Mouse (Mus musculus) forebrain, embryonic 13.5 days (tissue): ENCODE data around the gene Gm10234. TPM values are rescaled to one million over a fixed set of nuclear protein-coding genes. Genes with fewer than 3 reads are reported as not detected.

Source experiments
- ATAC-seq: fragments of 200-750 bp; cut with Nextera tagmentation; 2 replicates; pipeline ENCODE4 v1.8.0; 2017
- H3K27ac ChIP-seq: fragments of 300-500 bp; sonication (generic); 2 replicates; pipeline ENCODE4 v1.5.1; 2015; ENCODE audit warnings: inconsistent platforms, mild to moderate bottlenecking, moderate library complexity
- H3K27me3 ChIP-seq: fragments of 300-500 bp; sonication (generic); 2 replicates; pipeline ENCODE4 v1.6.1; 2015; ENCODE audit warnings: mild to moderate bottlenecking, inconsistent platforms
- H3K36me3 ChIP-seq: fragments of 300-500 bp; sonication (generic); 2 replicates; pipeline ENCODE4 v1.6.1; 2015; ENCODE audit warnings: mild to moderate bottlenecking, inconsistent platforms; ENCODE audit not compliant: poor library complexity, severe bottlenecking
- H3K4me1 ChIP-seq: fragments of 300-500 bp; sonication (generic); 2 replicates; pipeline ENCODE4 v1.6.1; 2015; ENCODE audit warnings: inconsistent platforms
- H3K4me2 ChIP-seq: fragments of 300-500 bp; sonication (generic); 2 replicates; pipeline ENCODE4 v1.6.1; 2015; ENCODE audit warnings: inconsistent platforms, mild to moderate bottlenecking, moderate library complexity
- H3K4me3 ChIP-seq: fragments of 300-500 bp; sonication (generic); 2 replicates; pipeline ENCODE4 v1.5.1; 2015; ENCODE audit warnings: mild to moderate bottlenecking, inconsistent platforms
- H3K9ac ChIP-seq: fragments of 300-500 bp; sonication (generic); 2 replicates; pipeline ENCODE4 v1.6.1; 2015; ENCODE audit warnings: mild to moderate bottlenecking, inconsistent platforms
- H3K9me3 ChIP-seq: fragments of 300-500 bp; sonication (generic); replicated peaks from 2 replicates; pipeline ENCODE4 v1.6.1; 2016; ENCODE audit warnings: inconsistent platforms
- WGBS: fragments of 180-500 bp; shearing (Covaris S2); methylation state at CpG from one replicate; pipeline ENCODE4 v1.1.7; 2015; 5-methylcytosine and 5-hydroxymethylcytosine counted together
- polyA plus RNA-seq: library from polyadenylated mRNA; unstranded; fragments of >200 nt; fragmentation: Nextera tagmentation; extraction: Ambion mirVana; gene quantifications from 2 replicates; pipeline ENCODE4 v1.2.1, GENCODE M21; 2015

Gene Gm10234
- not detected in 2 replicates for polyA plus RNA-seq

DNA sequence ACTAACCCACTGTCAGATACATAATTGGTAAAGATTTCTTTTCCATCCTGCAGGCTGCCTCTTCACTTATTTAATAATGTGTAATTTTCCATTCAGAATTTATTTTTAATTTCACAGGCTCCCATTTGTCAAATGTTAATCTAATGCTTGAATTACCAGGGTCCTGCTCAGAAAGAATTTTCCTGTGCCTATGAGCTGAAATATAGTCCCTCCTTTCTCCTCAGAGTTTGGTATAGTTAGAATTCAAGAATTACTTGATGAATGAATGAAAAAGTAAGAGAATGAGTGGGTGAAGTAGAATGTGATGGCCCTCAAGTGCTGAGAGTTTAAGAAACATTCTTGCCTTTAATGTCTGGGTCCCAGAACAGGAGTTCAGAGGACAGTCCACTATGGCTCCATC is at the start of gene Gm10234:
Gm10234 (plus strand) TSS at position 301 of the 400 bp plus-strand sequence.
- Histone ChIP-seq H3K4me1 (no peaks in the 10 kb centered on the region), H3K4me2 (no peak within 1 kb of the TSS), H3K27ac (no peak within 1 kb of the TSS), H3K27me3 (no peaks in the 10 kb centered on the region), H3K9me3 (no peaks in the 10 kb centered on the region), H3K4me3 (no peak within 1 kb of the TSS), H3K9ac (no peak within 1 kb of the TSS), H3K36me3 (no peaks in the 10 kb centered on the region)
- no peak for ATAC-seq

DNA sequence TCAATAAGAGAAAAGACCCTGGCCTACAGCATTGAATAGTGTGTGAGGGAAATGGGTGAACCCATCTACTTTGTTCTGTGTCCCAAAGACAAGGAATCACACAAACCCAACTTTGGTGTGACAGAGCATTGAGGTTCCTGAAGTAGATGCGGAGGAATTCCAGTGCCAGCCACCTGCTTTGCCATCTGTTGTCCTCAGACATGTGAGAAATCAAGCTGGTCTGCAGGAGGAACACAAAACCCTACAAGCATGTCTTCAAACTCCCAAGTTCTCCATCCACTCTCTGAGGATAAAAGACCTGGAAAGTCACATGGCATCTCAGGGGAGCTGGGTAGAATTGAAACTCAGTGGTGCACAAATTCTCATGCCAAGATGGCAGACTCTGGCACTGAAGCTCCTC is 44.3 kb upstream of the Gm10234 start:
- no peaks in the 10 kb centered on the region for H3K4me1 ChIP-seq
- ATAC-seq = no peak
- 96% methylated on average over 1 of the region's 1 CpGs for WGBS
- H3K36me3 ChIP-seq = no peaks in the 10 kb centered on the region
- H3K9ac ChIP-seq = no peak overlapping the region
- no peaks in the 10 kb centered on the region for H3K27me3 ChIP-seq
- no peak overlapping the region for H3K4me3 ChIP-seq
- no peaks in the 10 kb centered on the region for H3K9me3 ChIP-seq
- H3K27ac ChIP-seq = no peak overlapping the region
- no peak overlapping the region for H3K4me2 ChIP-seq

DNA sequence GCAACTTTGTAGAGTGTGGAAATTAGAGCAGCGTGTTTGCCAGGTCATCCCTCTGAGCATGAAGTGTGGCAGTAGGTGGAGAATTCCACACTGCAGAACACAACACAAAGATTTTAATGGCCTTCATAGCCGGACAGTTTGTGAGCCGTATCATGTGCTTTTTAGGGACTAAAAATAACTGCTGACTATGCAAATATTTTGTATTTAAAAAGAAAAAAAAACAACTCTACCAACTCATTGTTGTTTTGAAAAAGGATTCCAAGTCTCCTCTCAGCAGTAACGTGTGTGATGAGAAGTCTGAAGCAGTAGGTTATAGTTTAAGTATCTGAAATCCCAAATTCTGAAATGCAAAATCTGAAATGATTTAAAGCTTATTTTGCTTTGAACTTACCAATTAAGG is 25.9 kb upstream of the Gm10234 start:
- ATAC-seq = no peak
- Histone ChIP-seq H3K4me3 (no peak overlapping the region), H3K4me2 (no peak overlapping the region), H3K4me1 (no peaks in the 10 kb centered on the region), H3K27me3 (no peaks in the 10 kb centered on the region), H3K9ac (no peak overlapping the region), H3K27ac (no peak overlapping the region), H3K9me3 (no peaks in the 10 kb centered on the region), H3K36me3 (no peaks in the 10 kb centered on the region)
- 88% methylated on average over 4 of the region's 4 CpGs for WGBS

DNA sequence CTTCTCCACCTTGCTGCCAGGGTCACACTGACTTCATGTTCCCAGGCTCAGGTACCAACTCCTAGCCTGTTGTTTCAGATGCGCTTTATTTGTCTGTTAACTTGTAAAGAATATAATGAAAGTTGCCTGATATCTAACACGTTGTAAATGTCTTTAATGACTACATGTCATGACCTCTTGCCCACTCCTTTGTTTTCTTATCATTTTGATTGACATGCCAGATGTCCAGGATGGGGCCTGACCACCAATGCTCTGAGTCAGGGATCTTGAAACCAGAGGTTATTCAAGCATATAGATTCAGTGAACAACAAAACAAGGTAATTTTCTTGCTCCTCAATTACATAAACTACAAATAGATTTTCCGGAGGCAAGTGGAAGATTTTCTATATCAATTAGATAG is 23.5 kb upstream of the Gm10234 start:
- H3K9me3 ChIP-seq = no peaks in the 10 kb centered on the region
- 78% methylated on average over 3 of the region's 3 CpGs for WGBS
- no peaks in the 10 kb centered on the region for H3K4me1 ChIP-seq
- ATAC-seq = no peak
- H3K27ac ChIP-seq = no peak overlapping the region
- H3K36me3 ChIP-seq = no peaks in the 10 kb centered on the region
- no peak overlapping the region for H3K4me2 ChIP-seq
- H3K4me3 ChIP-seq = no peak overlapping the region
- H3K9ac ChIP-seq = no peak overlapping the region
- H3K27me3 ChIP-seq = no peaks in the 10 kb centered on the region

DNA sequence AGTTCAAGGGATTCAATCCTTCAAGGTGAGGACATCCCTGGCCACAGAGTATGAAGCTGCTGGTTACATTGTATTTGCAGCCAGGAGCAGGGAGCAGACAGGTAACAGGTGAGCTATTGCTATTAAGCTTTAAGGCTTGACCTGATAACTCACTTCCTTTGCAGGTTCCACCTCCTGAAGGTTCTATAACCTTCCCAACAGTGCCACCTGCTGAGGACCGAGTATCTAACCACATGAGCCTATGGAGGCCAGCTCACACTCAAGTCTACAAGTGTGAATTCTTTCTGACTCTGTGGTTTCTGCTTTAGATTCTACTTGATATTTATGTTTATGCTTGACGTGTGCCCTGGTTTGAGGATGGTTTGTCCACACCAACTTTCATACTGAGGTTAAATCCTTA is 21.3 kb upstream of the Gm10234 start:
- H3K4me1 ChIP-seq = no peaks in the 10 kb centered on the region
- H3K4me2 ChIP-seq = no peak overlapping the region
- no peaks in the 10 kb centered on the region for H3K36me3 ChIP-seq
- no peaks in the 10 kb centered on the region for H3K9me3 ChIP-seq
- no peak overlapping the region for H3K27ac ChIP-seq
- no peak for ATAC-seq
- WGBS = 80% methylated on average over 2 of the region's 2 CpGs
- H3K4me3 ChIP-seq = no peak overlapping the region
- H3K27me3 ChIP-seq = no peaks in the 10 kb centered on the region
- no peak overlapping the region for H3K9ac ChIP-seq

DNA sequence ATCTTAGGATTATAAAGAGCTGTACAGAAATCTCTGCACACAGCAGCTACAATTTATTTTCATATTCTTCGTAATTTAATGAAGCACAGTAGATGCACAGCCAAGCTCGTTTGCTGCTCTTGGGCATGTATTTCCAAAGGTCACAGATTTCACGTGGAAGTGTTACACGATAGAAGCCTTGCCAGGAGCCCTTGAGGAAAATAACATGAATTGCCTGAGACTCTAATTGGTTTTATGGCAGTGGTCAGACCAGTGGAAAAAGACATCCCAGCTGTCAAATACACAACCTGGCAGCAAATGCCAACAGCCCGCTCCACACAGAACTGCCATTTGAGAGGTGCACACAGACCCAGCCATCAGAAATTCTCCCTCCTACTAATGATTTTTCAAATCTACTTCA is 9.3 kb downstream of the Gm10234 start:
- WGBS = 62% methylated on average over 5 of the region's 5 CpGs
- H3K27ac ChIP-seq = no peak overlapping the region
- ATAC-seq = no peak

DNA sequence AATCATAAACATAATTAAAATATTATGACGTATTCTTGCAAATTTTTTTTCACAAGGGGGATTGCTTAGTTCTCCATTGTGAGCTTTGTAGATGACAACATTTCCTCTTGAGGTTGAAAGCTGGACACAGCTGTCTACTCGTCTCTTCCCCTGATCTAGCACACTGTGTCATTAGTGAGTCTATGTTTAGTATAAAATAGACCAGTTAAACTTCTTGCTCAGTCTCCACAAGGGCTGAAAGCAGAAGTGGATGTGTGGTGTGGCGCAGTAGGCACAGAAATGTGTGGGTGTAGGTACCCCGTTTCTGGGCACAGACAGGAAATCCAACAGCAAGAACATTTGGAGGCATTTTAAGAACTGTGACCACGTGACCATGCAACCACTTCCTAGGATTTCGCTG is 12.9 kb downstream of the Gm10234 start:
- Histone ChIP-seq H3K27me3 (no peaks in the 10 kb centered on the region), H3K36me3 (no peaks in the 10 kb centered on the region), H3K9ac (no peak overlapping the region), H3K4me1 (no peaks in the 10 kb centered on the region; the same call in 1 of the 2 replicates), H3K27ac (no peak overlapping the region), H3K4me3 (no peak overlapping the region), H3K4me2 (no peak overlapping the region), H3K9me3 (no peaks in the 10 kb centered on the region)
- ATAC-seq = no peak
- WGBS = 90% methylated on average over 6 of the region's 6 CpGs

More for the DNA sequence above, 9.3 kb downstream of the Gm10234 start:
- no peak overlapping the region for H3K4me3 ChIP-seq
- H3K9me3 ChIP-seq = no peaks in the 10 kb centered on the region
- H3K27me3 ChIP-seq = no peaks in the 10 kb centered on the region
- no peak overlapping the region for H3K4me2 ChIP-seq
- H3K9ac ChIP-seq = no peak overlapping the region
- no peaks in the 10 kb centered on the region; the same call in 1 of the 2 replicates for H3K4me1 ChIP-seq
- H3K36me3 ChIP-seq = no peaks in the 10 kb centered on the region

DNA sequence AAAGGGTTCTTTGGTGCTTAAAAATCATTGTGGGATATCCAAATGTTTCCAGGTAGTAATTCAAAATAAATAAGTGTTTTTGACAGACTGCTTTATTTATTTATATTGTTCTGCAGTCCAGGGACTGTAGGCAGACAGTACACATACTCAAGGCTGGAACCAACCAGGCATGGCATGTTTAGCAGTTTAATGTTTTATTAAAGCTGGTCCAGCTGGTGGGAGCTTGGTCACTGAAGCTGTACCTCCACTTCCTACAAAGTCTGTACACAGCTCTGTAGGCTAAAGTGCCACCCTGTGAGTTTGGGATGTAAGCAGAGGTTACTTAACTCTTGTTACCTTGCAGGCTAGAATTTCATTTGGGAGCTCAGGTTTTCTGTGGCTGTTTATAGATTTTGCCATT is 27.5 kb downstream of the Gm10234 start:
- H3K4me2 ChIP-seq = no peak overlapping the region
- H3K9ac ChIP-seq = no peak overlapping the region
- H3K4me3 ChIP-seq = no peak overlapping the region
- no peak for ATAC-seq
- H3K27ac ChIP-seq = no peak overlapping the region
- H3K27me3 ChIP-seq = no peaks in the 10 kb centered on the region
- H3K9me3 ChIP-seq = no peaks in the 10 kb centered on the region
- no peaks in the 10 kb centered on the region for H3K4me1 ChIP-seq
- no peaks in the 10 kb centered on the region for H3K36me3 ChIP-seq

DNA sequence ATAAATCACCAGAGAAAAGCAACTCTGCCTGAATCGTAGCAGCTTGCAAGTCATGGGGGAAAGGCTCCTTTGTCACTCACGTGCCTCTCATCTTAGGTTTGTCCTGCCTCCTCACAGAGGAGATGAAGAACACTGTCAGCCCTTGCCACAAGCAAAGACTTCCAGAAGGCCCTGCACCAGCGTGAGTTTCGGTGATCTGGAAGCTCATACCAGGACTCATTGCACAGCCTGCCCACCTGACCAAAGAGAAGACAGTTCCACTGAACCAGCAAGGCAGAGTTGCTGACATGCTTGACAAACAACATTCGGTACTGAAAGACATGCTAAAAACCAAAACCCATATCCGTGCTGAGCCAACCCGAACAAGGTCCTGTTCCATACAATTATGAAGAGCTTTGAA is 31.1 kb downstream of the Gm10234 start:
- Histone ChIP-seq H3K4me1 (no peaks in the 10 kb centered on the region), H3K9me3 (no peaks in the 10 kb centered on the region), H3K4me2 (no peak overlapping the region), H3K27me3 (no peaks in the 10 kb centered on the region), H3K36me3 (no peaks in the 10 kb centered on the region), H3K27ac (no peak overlapping the region), H3K9ac (no peak overlapping the region), H3K4me3 (no peak overlapping the region)
- no peak for ATAC-seq
- WGBS = 87% methylated on average over 7 of the region's 7 CpGs

DNA sequence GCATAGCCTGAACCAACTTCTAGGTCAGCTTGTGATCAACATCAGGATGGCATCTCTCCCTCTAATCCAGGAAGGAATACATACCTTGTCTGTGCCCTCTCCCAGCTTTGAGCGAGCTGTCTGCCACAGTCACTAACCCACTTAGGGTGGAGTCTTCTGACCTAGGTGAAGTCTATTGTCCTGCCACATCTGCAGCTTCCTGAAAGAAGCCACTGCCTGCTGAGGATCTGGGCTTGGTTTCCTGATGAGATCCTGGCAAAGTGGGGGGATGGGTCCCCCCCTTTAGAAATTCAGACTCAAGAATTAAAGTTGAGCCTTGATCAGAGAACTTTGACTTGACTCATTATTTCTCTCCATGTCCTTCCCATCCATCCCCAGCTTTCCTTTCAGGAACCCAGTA is 32.0 kb downstream of the Gm10234 start:
- ATAC-seq = no peak
- H3K4me1 ChIP-seq = no peaks in the 10 kb centered on the region
- 94% methylated on average over 1 of the region's 1 CpGs for WGBS
- H3K27me3 ChIP-seq = no peaks in the 10 kb centered on the region
- no peak overlapping the region for H3K9ac ChIP-seq
- no peaks in the 10 kb centered on the region for H3K9me3 ChIP-seq
- H3K4me3 ChIP-seq = no peak overlapping the region
- no peak overlapping the region for H3K4me2 ChIP-seq
- no peaks in the 10 kb centered on the region for H3K36me3 ChIP-seq
- no peak overlapping the region for H3K27ac ChIP-seq

DNA sequence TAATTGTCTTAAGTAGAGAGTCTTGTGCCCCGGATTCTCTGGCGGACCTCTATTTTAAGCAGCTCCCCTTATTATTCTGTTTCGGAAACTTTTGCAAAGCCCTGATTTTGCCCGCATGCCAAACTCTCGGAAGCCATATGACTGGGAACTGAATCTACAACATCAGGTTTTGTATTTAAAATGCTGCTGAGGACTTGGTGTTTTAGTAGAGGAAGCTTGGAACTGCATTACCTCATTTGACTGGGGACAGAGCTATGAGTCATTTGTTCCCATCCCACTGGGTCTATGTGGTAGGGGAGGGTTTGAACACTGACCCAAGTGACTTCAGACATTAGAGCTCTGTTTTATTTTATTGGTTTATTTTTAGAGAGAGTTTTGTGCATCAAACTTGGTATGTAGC is 38.2 kb downstream of the Gm10234 start:
- ATAC-seq = no peak

DNA sequence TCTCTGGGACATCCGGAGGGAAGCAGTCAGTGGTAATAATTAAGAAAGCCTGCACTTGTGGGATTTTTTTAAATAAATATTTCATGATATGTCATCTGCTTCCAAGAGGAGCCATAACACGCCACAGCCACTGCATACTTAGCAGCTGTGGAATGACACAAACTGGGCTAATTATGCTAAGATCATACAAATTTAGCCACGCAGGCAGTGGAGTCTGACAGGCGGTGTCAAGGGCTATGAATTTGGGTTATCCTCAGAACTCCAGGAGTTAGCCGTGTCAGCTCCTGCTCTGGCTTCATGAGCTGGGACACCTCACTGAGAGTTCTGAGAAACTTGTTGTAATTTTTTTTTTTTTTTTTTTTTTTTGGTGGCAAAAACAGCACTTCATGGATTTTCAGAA is 40.8 kb downstream of the Gm10234 start:
- Histone ChIP-seq H3K9ac (no peak overlapping the region), H3K4me2 (no peak overlapping the region), H3K36me3 (no peaks in the 10 kb centered on the region), H3K4me1 (no peaks in the 10 kb centered on the region), H3K4me3 (no peak overlapping the region), H3K27me3 (no peaks in the 10 kb centered on the region), H3K9me3 (no peaks in the 10 kb centered on the region), H3K27ac (no peak overlapping the region)
- ATAC-seq = no peak
- 87% methylated on average over 5 of the region's 5 CpGs for WGBS

More for the DNA sequence above, 38.2 kb downstream of the Gm10234 start:
- H3K4me1 ChIP-seq = no peaks in the 10 kb centered on the region
- no peaks in the 10 kb centered on the region for H3K9me3 ChIP-seq
- H3K36me3 ChIP-seq = no peaks in the 10 kb centered on the region
- 90% methylated on average over 5 of the region's 5 CpGs for WGBS
- H3K27ac ChIP-seq = no peak overlapping the region
- H3K4me2 ChIP-seq = no peak overlapping the region
- no peaks in the 10 kb centered on the region for H3K27me3 ChIP-seq
- no peak overlapping the region for H3K9ac ChIP-seq
- H3K4me3 ChIP-seq = no peak overlapping the region

DNA sequence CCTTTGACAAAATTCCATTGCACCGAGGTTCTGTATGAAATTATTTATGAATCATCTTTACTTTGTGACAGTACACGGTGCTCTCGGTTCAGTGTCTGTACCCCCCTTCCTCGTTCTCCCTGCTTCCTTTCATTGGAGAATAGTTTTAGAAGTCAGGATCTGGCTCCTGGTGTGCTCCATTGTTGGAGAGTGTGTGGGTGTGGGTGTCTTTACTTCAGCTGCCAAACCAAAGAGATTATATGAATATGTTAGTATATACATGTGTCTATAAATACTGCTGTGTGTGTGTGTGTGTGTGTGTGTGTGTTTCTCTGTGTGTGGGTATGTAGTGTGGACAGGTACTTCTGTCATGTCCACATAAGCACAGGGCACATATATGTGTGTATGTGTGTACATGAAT is 49.9 kb downstream of the Gm10234 start:
- H3K27me3 ChIP-seq = no peaks in the 10 kb centered on the region
- no peak overlapping the region for H3K27ac ChIP-seq
- H3K4me2 ChIP-seq = no peak overlapping the region
- WGBS = 79% methylated on average over 4 of the region's 4 CpGs
- H3K9me3 ChIP-seq = no peaks in the 10 kb centered on the region
- no peaks in the 10 kb centered on the region for H3K4me1 ChIP-seq
- H3K36me3 ChIP-seq = no peaks in the 10 kb centered on the region
- H3K4me3 ChIP-seq = no peak overlapping the region
- ATAC-seq = no peak
- no peak overlapping the region for H3K9ac ChIP-seq
